Mouse (Mus musculus) E14TG2a.4 (cell line): ENCODE measurements around the gene Mog.
"Not testable (repeated sequence)": the region's sequence is repeated elsewhere in the genome, so short reads cannot be mapped to it uniquely, and the experiment has no call there.

Experiments
- H3K27me3 ChIP-seq: 2 replicates; pipeline ENCODE4 v1.6.1; 2014; ENCODE audit warnings: low read length, control low read depth; ENCODE audit not compliant: insufficient read depth
- H3K36me3 ChIP-seq: 2 replicates; pipeline ENCODE4 v1.6.1; 2014; ENCODE audit warnings: low read length, control low read depth; ENCODE audit not compliant: insufficient read depth
- H3K4me1 ChIP-seq: replicated peaks from 2 replicates; pipeline ENCODE4 v1.6.1; 2014; ENCODE audit warnings: low read depth, low read length, control low read depth
- H3K4me3 ChIP-seq: replicated peaks from 2 replicates; pipeline ENCODE4 v1.5.1; 2014; ENCODE audit warnings: mild to moderate bottlenecking, low read length
- H3K9me3 ChIP-seq: 2 replicates; pipeline ENCODE4 v1.6.1; 2014; ENCODE audit warnings: low read length, control low read depth
- CTCF ChIP-seq: conservative IDR thresholded peaks from 2 replicates; pipeline ENCODE4 v1.5.1; 2014; ENCODE audit warnings: low read length
- NANOG ChIP-seq: IDR thresholded peaks from 2 replicates; pipeline ENCODE4 v1.6.1; 2014; ENCODE audit warnings: borderline replicate concordance, low read length, mixed read lengths
- POU5F1 ChIP-seq: IDR thresholded peaks from 2 replicates; pipeline ENCODE4 v1.6.1; 2014; ENCODE audit warnings: low read length, borderline replicate concordance

The Mog gene

GRCm38 (mm10) chr17:37028683-37029120, 5.5 kb upstream of the Mog start:
- peak overlapping the region; percentile 72 for H3K4me3 ChIP-seq
- H3K36me3 ChIP-seq: no peaks in the 10 kb centered on the region
- peaks cover 84% of the 10 kb centered on the region for H3K4me1 ChIP-seq
- H3K9me3 ChIP-seq: no peaks in the 10 kb centered on the region
- no peaks in the 10 kb centered on the region for H3K27me3 ChIP-seq
- TF ChIP-seq CTCF: no peak
- TF ChIP-seq POU5F1: no peak
- no peak for TF ChIP-seq NANOG

- Histone ChIP-seq H3K4me3 (peak overlapping the region; percentile 72), H3K36me3 (no peaks in the 10 kb centered on the region), H3K27me3 (no peaks in the 10 kb centered on the region), H3K4me1 (peaks cover 84% of the 10 kb centered on the region), H3K9me3 (no peaks in the 10 kb centered on the region)
- TF ChIP-seq NANOG (no peak), CTCF (no peak)
These were observed 5.0 kb upstream of the Mog start for GRCm38 (mm10) chr17:37028212-37028611.

GRCm38 (mm10) chr17:37027486-37027885, 4.3 kb upstream of the Mog start:
- Histone ChIP-seq H3K4me1 (peaks cover 84% of the 10 kb centered on the region), H3K9me3 (no peaks in the 10 kb centered on the region), H3K4me3 (peak overlapping the region; percentile 72; the same call in 1 of the 2 replicates), H3K36me3 (no peaks in the 10 kb centered on the region), H3K27me3 (no peaks in the 10 kb centered on the region)
- TF ChIP-seq NANOG (peak; percentile 67; the same call in 1 of the 2 replicates), CTCF (no peak), POU5F1 (peak; percentile 15; the same call in 1 of the 2 replicates)

GRCm38 (mm10) chr17:37026425-37026824, 3.2 kb upstream of the Mog start:
- TF ChIP-seq POU5F1: no peak
- TF ChIP-seq NANOG: no peak
- TF ChIP-seq CTCF: no peak
- Histone ChIP-seq H3K9me3 (no peaks in the 10 kb centered on the region), H3K27me3 (no peaks in the 10 kb centered on the region), H3K4me1 (peaks cover 83% of the 10 kb centered on the region), H3K36me3 (no peaks in the 10 kb centered on the region), H3K4me3 (peak overlapping the region; percentile 37; the same call in 1 of the 2 replicates)

- H3K4me1 ChIP-seq: peaks cover 59% of the 10 kb centered on the region
- H3K27me3 ChIP-seq, H3K9me3 ChIP-seq, H3K4me3 ChIP-seq, H3K36me3 ChIP-seq: not testable (repeated sequence)
These were observed 4.0 kb downstream of the Mog start for GRCm38 (mm10) chr17:37019242-37019641.

GRCm38 (mm10) chr17:37018328-37018727, 4.9 kb downstream of the Mog start:
- no peaks in the 10 kb centered on the region for H3K9me3 ChIP-seq
- no peaks in the 10 kb centered on the region for H3K27me3 ChIP-seq
- no peak overlapping the region for H3K4me3 ChIP-seq
- TF ChIP-seq CTCF: no peak
- no peak for TF ChIP-seq POU5F1
- TF ChIP-seq NANOG: peak; percentile 50; the same call in 1 of the 2 replicates
- H3K36me3 ChIP-seq: no peaks in the 10 kb centered on the region
- H3K4me1 ChIP-seq: peaks cover 59% of the 10 kb centered on the region

GRCm38 (mm10) chr17:37016333-37016732, 6.9 kb downstream of the Mog start:
- no peak for TF ChIP-seq CTCF
- TF ChIP-seq POU5F1: no peak
- TF ChIP-seq NANOG: no peak
- Histone ChIP-seq H3K4me1 (peaks cover 60% of the 10 kb centered on the region), H3K4me3 (no peak overlapping the region), H3K9me3 (no peaks in the 10 kb centered on the region), H3K36me3 (peaks cover 5% of the 10 kb centered on the region), H3K27me3 (no peaks in the 10 kb centered on the region)

GRCm38 (mm10) chr17:37012141-37012540, 11.1 kb downstream of the Mog start:
- Histone ChIP-seq H3K4me3 (peak overlapping the region; percentile 40), H3K36me3 (peaks cover 46% of the 10 kb centered on the region), H3K9me3 (no peaks in the 10 kb centered on the region), H3K4me1 (peaks cover 76% of the 10 kb centered on the region), H3K27me3 (no peaks in the 10 kb centered on the region)
- TF ChIP-seq POU5F1 (no peak), NANOG (no peak), CTCF (no peak)

- no peak for TF ChIP-seq NANOG
- TF ChIP-seq POU5F1: no peak
- TF ChIP-seq CTCF: no peak
- H3K9me3 ChIP-seq: no peaks in the 10 kb centered on the region
- H3K27me3 ChIP-seq: no peaks in the 10 kb centered on the region
- H3K36me3 ChIP-seq: peaks cover 50% of the 10 kb centered on the region
- no peak overlapping the region for H3K4me3 ChIP-seq
- H3K4me1 ChIP-seq: peaks cover 76% of the 10 kb centered on the region
These were observed 11.5 kb downstream of the Mog start for GRCm38 (mm10) chr17:37011719-37012118.
